Mouse (Mus musculus) heart, postnatal 0 days (tissue): ENCODE data around the gene Lpcat2b.

ENCODE experiments used
- CTCF ChIP-seq: IDR thresholded peaks from 2 replicates; pipeline ENCODE4 v1.5.1; 2016; ENCODE audit warnings: antibody characterized with exemption, control low read depth, low read depth
- EP300 ChIP-seq: IDR thresholded peaks from 2 replicates; pipeline ENCODE4 v1.6.1; 2016; ENCODE audit warnings: antibody characterized with exemption, low read depth

GRCm38 (mm10) chr5:107438353-107438752, 7.0 kb downstream of the Lpcat2b start:
- no peak for TF ChIP-seq CTCF
- TF ChIP-seq EP300 = no peak
